Mouse (Mus musculus) kidney, adult 9 months (tissue): ENCODE measurements around the gene Slc22a21.

Source experiments
- DNase-seq: peaks from one replicate; pipeline ENCODE4 v3.0.0; 2022

The Slc22a21 gene

GRCm38 (mm10) chr11:53902741-53903140 lies 77.4 kb downstream of the Slc22a21 start:
- no peak for DNase-seq

GRCm38 (mm10) chr11:53900991-53901390 lies 79.1 kb downstream of the Slc22a21 start:
- no peak for DNase-seq

GRCm38 (mm10) chr11:53899981-53900380 lies 80.2 kb downstream of the Slc22a21 start:
- DNase-seq: no peak
